Mouse (Mus musculus): ENCODE data around the gene Hfe2.

The Hfe2 gene

GRCm38 (mm10) chr3:96556651-96557635 lies 32.0 kb downstream of the Hfe2 start:
- in situ Hi-C loops (cut with MboI, MseI): loop anchor here in 1 of 2 experiments (25.0 kb wide), 1 partner anchor 895 kb away; the partner anchor contains the start of gene Mcl1

- in situ Hi-C loops (cut with MboI, MseI): loop anchor here in 1 of 2 experiments (25.0 kb wide), 1 partner anchor 895 kb away; the partner anchor contains the start of gene Mcl1
Observed at GRCm38 (mm10) chr3:96557694-96558093, 32.7 kb downstream of the Hfe2 start, which contains the start of gene Txnip. TSS of gene Txnip (plus strand) at chr3:96557957.

DNA sequence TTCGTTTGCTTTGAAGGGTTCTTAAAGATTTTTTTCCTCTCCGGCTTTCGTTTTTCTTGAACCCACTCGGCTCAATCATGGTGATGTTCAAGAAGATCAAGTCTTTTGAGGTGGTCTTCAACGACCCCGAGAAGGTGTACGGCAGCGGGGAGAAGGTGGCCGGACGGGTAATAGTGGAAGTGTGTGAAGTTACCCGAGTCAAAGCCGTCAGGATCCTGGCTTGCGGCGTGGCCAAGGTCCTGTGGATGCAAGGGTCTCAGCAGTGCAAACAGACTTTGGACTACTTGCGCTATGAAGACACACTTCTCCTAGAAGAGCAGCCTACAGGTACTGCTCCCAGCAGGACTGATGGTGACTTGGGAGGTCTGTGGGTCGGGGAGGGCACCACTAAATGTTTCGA lies 33.2 kb downstream of the Hfe2 start:
- in situ Hi-C loops (cut with MboI, MseI): loop anchor here in 1 of 2 experiments (25.0 kb wide), 1 partner anchor 896 kb away; the partner anchor contains the start of gene Mcl1

DNA sequence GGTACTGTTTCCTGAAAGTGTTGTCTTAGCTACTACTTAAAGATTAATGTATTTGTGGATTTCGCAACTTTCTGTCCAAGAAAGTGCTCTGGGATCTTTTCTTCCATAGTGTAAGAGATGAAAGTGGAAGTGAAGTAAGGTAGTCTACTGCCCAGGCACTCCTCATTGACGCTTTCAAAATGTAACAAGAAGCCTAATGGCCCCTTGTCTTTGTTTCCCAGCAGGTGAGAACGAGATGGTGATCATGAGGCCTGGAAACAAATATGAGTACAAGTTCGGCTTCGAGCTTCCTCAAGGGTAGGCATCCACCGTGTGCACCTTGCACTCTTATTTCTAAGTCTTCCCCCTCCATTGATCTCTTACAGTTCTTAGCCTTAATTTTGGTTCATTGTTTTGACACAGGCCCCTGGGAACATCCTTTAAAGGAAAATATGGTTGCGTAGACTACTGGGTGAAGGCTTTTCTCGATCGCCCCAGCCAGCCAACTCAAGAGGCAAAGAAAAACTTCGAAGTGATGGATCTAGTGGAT lies 33.8 kb downstream of the Hfe2 start:
- in situ Hi-C loops (cut with MboI, MseI): loop anchor here in 1 of 2 experiments (25.0 kb wide), 1 partner anchor 896 kb away; the partner anchor contains the start of gene Mcl1

GRCm38 (mm10) chr3:96559398-96559910 lies 34.5 kb downstream of the Hfe2 start:
- in situ Hi-C loops (cut with MboI, MseI): loop anchor here in 1 of 2 experiments (25.0 kb wide), 1 partner anchor 897 kb away; the partner anchor contains the start of gene Mcl1

DNA sequence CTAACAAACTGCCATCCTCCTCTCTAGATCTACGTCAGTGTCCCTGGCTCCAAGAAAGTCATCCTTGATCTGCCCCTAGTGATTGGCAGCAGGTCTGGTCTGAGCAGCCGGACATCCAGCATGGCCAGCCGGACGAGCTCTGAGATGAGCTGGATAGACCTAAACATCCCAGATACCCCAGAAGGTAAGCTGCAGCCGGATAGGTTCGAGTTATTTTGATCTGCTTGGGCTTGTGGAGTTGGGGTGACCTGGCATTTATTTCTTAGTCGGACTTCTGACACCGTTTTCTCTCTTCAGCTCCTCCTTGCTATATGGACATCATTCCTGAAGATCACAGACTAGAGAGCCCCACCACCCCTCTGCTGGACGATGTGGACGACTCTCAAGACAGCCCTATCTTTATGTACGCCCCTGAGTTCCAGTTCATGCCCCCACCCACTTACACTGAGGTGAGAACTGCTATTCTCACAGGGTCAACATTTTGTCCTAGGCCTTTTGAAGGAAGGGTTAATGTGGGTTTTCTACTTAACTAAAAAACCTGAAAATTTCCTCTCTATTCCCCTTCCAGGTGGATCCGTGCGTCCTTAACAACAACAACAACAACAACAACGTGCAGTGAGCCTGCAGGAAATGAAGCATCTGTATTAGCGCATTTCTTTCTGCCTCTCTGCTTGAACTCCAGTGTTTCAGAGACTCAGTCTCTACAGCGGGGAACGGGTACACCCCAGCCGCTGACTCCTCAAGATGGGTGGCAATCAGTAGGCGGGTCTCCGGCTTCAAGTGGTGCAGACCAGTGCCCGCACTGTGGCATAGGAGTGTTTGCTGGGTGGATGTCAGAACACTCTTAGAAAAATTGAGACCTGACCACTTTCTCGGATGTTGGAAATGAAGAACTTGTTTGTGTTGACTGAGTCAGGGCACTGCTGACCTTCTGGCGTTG lies 35.2 kb downstream of the Hfe2 start:
- in situ Hi-C loops (cut with MboI, MseI): loop anchor here in 1 of 2 experiments (25.0 kb wide), 1 partner anchor 898 kb away; the partner anchor contains the start of gene Mcl1

GRCm38 (mm10) chr3:96560881-96561668 lies 36.1 kb downstream of the Hfe2 start:
- in situ Hi-C loops (cut with MboI, MseI): loop anchor here in 1 of 2 experiments (25.0 kb wide), 1 partner anchor 899 kb away; the partner anchor contains the start of gene Mcl1

DNA sequence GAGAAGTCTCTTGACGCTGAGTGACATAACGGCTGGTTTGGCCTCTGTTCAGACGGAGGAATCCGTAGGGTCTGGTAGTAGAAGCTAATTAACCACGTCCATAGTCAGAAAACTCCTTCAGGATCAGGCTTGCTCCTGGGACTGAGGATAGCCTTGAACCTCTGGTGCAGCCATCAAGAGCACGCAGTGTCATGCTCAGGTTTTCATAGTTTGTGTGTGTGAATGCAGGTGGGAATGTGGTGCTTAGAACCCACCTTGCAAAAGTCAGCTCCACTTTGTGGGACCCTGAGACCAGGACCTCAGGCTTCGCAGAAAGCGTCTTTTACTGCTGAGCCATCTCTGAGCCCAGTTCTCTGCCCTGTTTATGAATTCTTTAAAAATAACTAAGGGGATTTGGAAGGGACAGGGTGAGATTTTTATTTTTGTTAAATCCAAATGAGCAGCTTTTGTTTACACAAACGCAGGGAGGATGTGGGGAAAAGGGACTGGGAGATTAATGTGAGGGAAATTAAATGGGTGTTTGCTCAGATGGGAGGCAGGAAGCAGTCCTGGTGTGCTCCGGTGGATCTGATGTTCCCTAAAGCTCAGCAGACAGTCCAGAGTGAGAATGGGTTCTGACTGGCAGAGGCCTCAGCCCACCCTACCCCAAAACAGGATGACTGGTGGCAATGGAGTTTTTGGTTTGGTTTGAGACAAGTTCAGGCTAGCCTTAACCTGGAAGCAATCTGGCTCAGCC lies 37.1 kb downstream of the Hfe2 start:
- in situ Hi-C loops (cut with MboI, MseI): loop anchor here in 1 of 2 experiments (25.0 kb wide), 1 partner anchor 900 kb away; the partner anchor contains the start of gene Mcl1

- in situ Hi-C loops (cut with MboI, MseI): loop anchor here in 1 of 2 experiments (25.0 kb wide), 1 partner anchor 901 kb away; the partner anchor contains the start of gene Mcl1
Observed at GRCm38 (mm10) chr3:96563267-96563666, 38.3 kb downstream of the Hfe2 start.

GRCm38 (mm10) chr3:96563911-96564632 lies 39.1 kb downstream of the Hfe2 start:
- in situ Hi-C loops (cut with MboI, MseI): loop anchor here in 1 of 2 experiments (25.0 kb wide), 1 partner anchor 902 kb away; the partner anchor contains the start of gene Mcl1

- in situ Hi-C loops (cut with MboI, MseI): loop anchor here in 1 of 2 experiments (25.0 kb wide), 1 partner anchor 902 kb away; the partner anchor contains the start of gene Mcl1
Observed at GRCm38 (mm10) chr3:96564633-96565032, 39.7 kb downstream of the Hfe2 start.

DNA sequence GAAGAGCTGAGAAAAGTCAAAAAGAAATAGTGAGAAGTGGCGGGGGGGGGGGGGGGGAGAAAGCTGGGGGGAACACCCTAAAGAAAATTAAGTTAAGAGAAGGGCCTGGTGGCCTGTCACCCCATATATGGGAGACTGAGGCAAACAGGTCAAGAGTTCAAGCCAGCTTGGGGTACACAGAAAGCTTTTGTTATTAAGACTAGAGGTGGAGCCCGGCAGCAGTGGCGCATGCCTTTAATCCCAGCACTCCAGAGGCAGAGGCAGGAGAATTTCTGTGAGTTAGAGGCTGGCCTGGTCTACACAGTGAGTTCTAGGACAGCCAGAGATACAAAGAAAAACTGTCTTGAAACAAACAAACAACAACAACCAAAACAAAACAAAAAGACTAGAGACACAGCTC lies 40.1 kb downstream of the Hfe2 start:
- in situ Hi-C loops (cut with MboI, MseI): loop anchor here in 1 of 2 experiments (25.0 kb wide), 1 partner anchor 903 kb away; the partner anchor contains the start of gene Mcl1

DNA sequence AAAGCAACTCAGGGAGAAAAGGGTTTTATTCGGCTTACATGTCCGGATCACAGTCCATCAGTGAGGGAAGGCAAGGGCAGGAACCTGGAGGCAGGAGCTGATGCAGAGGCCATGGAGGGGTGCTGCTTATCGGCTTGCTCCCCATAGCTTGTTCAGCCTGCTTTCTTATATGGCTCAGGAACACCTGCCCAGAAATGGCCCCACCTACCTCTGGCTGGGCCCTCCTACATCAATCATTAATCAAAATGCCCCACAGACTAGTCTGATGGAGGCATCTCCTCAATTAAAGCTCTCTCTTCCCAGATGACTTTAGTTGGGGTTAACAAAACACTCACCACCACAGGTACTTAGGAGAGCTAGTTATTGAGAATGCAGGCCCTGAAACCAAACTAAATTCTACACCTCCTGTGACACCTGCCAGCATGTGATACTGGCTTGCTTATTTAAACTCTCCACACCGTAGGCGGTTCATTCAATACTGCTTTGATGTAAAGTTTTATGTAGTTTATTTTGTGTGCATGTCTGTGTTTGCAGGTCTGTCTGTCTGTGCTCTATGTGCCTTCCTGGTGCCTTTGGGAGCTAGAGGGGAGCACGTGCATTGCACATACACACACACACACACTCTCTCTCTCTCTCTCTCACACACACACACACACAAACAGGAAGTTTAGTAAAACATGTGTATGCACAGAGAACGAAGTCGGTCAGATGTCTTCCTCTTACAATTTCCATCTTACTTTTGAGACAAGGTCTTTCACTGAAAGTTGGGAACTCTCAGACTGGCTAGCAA lies 41.9 kb downstream of the Hfe2 start:
- in situ Hi-C loops (cut with MboI, MseI): loop anchor here in 1 of 2 experiments (25.0 kb wide), 1 partner anchor 905 kb away; the partner anchor contains the start of gene Mcl1

GRCm38 (mm10) chr3:96568605-96569004 lies 43.6 kb downstream of the Hfe2 start:
- in situ Hi-C loops (cut with MboI, MseI): loop anchor here in 1 of 2 experiments (25.0 kb wide), 1 partner anchor 906 kb away; the partner anchor contains the start of gene Mcl1

- in situ Hi-C loops (cut with MboI, MseI): loop anchor here in 1 of 2 experiments (25.0 kb wide), 1 partner anchor 907 kb away; the partner anchor contains the start of gene Mcl1
Observed at GRCm38 (mm10) chr3:96569506-96569905, 44.5 kb downstream of the Hfe2 start.

GRCm38 (mm10) chr3:96569966-96570605 lies 45.1 kb downstream of the Hfe2 start:
- in situ Hi-C loops (cut with MboI, MseI): loop anchor here in 1 of 2 experiments (25.0 kb wide), 1 partner anchor 908 kb away; the partner anchor contains the start of gene Mcl1

Data from T-helper 17 cell (primary cell).